Mouse (Mus musculus): Measurements from ENCODE around the gene Jam3. TPM values are rescaled to one million over a fixed set of nuclear protein-coding genes. Genes with fewer than 3 reads are reported as not detected.
A peak's percentile ranks its signal among the peaks of the same experiment; 100 is the strongest.

Gene Jam3
- polyA plus RNA-seq, 1 experiment from 2014 or later, result 133 TPM

GRCm38 (mm10) chr9:27185820-27186219, 30.6 kb upstream of the Jam3 start:
- H3K4me3 ChIP-seq, result no peak overlapping the region
- peaks cover 17% of the 10 kb centered on the region; the same call in 1 of the 2 replicates for H3K4me1 ChIP-seq (replicated peaks)
- H3K9me3 ChIP-seq, result no peaks in the 10 kb centered on the region
- no peaks in the 10 kb centered on the region for H3K27me3 ChIP-seq (ENCODE audit: insufficient read depth, poor library complexity, severe bottlenecking)
- H3K27ac ChIP-seq, result peak overlapping the region; percentile 35; the same call in 1 of the 2 replicates
- DNase-seq (ENCODE audit: low spot score), result no peak
- H3K36me3 ChIP-seq, result no peaks in the 10 kb centered on the region

GRCm38 (mm10) chr9:27182087-27182486, 26.9 kb upstream of the Jam3 start:
- DNase-seq (ENCODE audit: low spot score), result no peak
- H3K9me3 ChIP-seq, result no peaks in the 10 kb centered on the region
- WGBS, result 81% methylated on average over 5 of the region's 5 CpGs

GRCm38 (mm10) chr9:27180492-27180891, 25.3 kb upstream of the Jam3 start:
- no peak overlapping the region for H3K4me3 ChIP-seq
- no peak overlapping the region for H3K27ac ChIP-seq
- WGBS, result 64% methylated on average over 3 of the region's 3 CpGs
- DNase-seq (ENCODE audit: low spot score), result no peak
- H3K27me3 ChIP-seq (ENCODE audit: insufficient read depth, poor library complexity, severe bottlenecking), result no peaks in the 10 kb centered on the region
- no peaks in the 10 kb centered on the region for H3K36me3 ChIP-seq
- no peaks in the 10 kb centered on the region for H3K9me3 ChIP-seq
- H3K4me1 ChIP-seq (replicated peaks), result 0 out of 2 replicates have a peak, but pooled peaks cover under 1% of the 10 kb centered on the region

More at GRCm38 (mm10) chr9:27182087-27182486, 26.9 kb upstream of the Jam3 start:
- Histone ChIP-seq H3K36me3 (no peaks in the 10 kb centered on the region), H3K4me1 (replicated peaks) (peaks cover 9% of the 10 kb centered on the region; the same call in 1 of the 2 replicates), H3K27ac (no peak overlapping the region), H3K27me3 (ENCODE audit: insufficient read depth, poor library complexity, severe bottlenecking) (no peaks in the 10 kb centered on the region), H3K4me3 (no peak overlapping the region)

- no peaks in the 10 kb centered on the region for H3K9me3 ChIP-seq
- H3K27ac ChIP-seq, result no peak overlapping the region
- no peak for DNase-seq (ENCODE audit: low spot score)
- WGBS, result 74% methylated on average over 4 of the region's 4 CpGs
- H3K4me3 ChIP-seq, result no peak overlapping the region
- H3K36me3 ChIP-seq, result no peaks in the 10 kb centered on the region
- H3K4me1 ChIP-seq (replicated peaks), result no peaks in the 10 kb centered on the region; the same call in 1 of the 2 replicates
- H3K27me3 ChIP-seq (ENCODE audit: insufficient read depth, poor library complexity, severe bottlenecking), result no peaks in the 10 kb centered on the region
These were observed 23.7 kb upstream of the Jam3 start for GRCm38 (mm10) chr9:27178935-27179334.

GRCm38 (mm10) chr9:27176154-27176553, 20.9 kb upstream of the Jam3 start:
- H3K4me1 ChIP-seq (replicated peaks), result no peaks in the 10 kb centered on the region; the same call in 1 of the 2 replicates
- DNase-seq (ENCODE audit: low spot score), result peak; percentile 59
- H3K27me3 ChIP-seq (ENCODE audit: insufficient read depth, poor library complexity, severe bottlenecking), result no peaks in the 10 kb centered on the region
- H3K9me3 ChIP-seq, result no peaks in the 10 kb centered on the region
- peak overlapping the region; percentile 45; the same call in 1 of the 2 replicates for H3K27ac ChIP-seq
- H3K4me3 ChIP-seq, result no peak overlapping the region
- 2% methylated on average over 2 of the region's 2 CpGs for WGBS
- H3K36me3 ChIP-seq, result no peaks in the 10 kb centered on the region

- H3K4me3 ChIP-seq, result no peak overlapping the region
- no peaks in the 10 kb centered on the region for H3K36me3 ChIP-seq
- no peaks in the 10 kb centered on the region; the same call in 1 of the 2 replicates for H3K4me1 ChIP-seq (replicated peaks)
- DNase-seq (ENCODE audit: low spot score), result no peak
- H3K27ac ChIP-seq, result 0 out of 2 replicates have a peak overlapping the region, but pooled peaks have one; percentile 45
- no peaks in the 10 kb centered on the region for H3K9me3 ChIP-seq
- H3K27me3 ChIP-seq (ENCODE audit: insufficient read depth, poor library complexity, severe bottlenecking), result no peaks in the 10 kb centered on the region
- WGBS, result 90% methylated on average over 6 of the region's 6 CpGs
These were observed 20.5 kb upstream of the Jam3 start for GRCm38 (mm10) chr9:27175682-27176081.

- H3K27ac ChIP-seq, result no peak overlapping the region
- no peak overlapping the region for H3K4me3 ChIP-seq
- no peaks in the 10 kb centered on the region for H3K9me3 ChIP-seq
- no peaks in the 10 kb centered on the region for H3K27me3 ChIP-seq (ENCODE audit: insufficient read depth, poor library complexity, severe bottlenecking)
- no peak for DNase-seq (ENCODE audit: low spot score)
- no peaks in the 10 kb centered on the region; the same call in 1 of the 2 replicates for H3K4me1 ChIP-seq (replicated peaks)
- H3K36me3 ChIP-seq, result no peaks in the 10 kb centered on the region
- WGBS, result 88% methylated on average over 13 of the region's 13 CpGs
These were observed 20.0 kb upstream of the Jam3 start for GRCm38 (mm10) chr9:27175241-27175640.

GRCm38 (mm10) chr9:27174079-27174478, 18.9 kb upstream of the Jam3 start:
- H3K4me3 ChIP-seq, result no peak overlapping the region
- no peak for DNase-seq (ENCODE audit: low spot score)
- no peaks in the 10 kb centered on the region for H3K9me3 ChIP-seq
- 43% methylated on average over 5 of the region's 5 CpGs for WGBS
- H3K4me1 ChIP-seq (replicated peaks), result no peaks in the 10 kb centered on the region; the same call in 1 of the 2 replicates
- H3K27me3 ChIP-seq (ENCODE audit: insufficient read depth, poor library complexity, severe bottlenecking), result no peaks in the 10 kb centered on the region
- H3K36me3 ChIP-seq, result no peaks in the 10 kb centered on the region
- H3K27ac ChIP-seq, result no peak overlapping the region

GRCm38 (mm10) chr9:27173646-27174045, 18.4 kb upstream of the Jam3 start:
- Histone ChIP-seq H3K9me3 (no peaks in the 10 kb centered on the region), H3K36me3 (no peaks in the 10 kb centered on the region), H3K4me1 (replicated peaks) (no peaks in the 10 kb centered on the region; the same call in 1 of the 2 replicates), H3K27me3 (ENCODE audit: insufficient read depth, poor library complexity, severe bottlenecking) (no peaks in the 10 kb centered on the region), H3K27ac (no peak overlapping the region), H3K4me3 (no peak overlapping the region)
- no peak for DNase-seq (ENCODE audit: low spot score)
- 66% methylated on average over 2 of the region's 2 CpGs for WGBS

- no peak for DNase-seq (ENCODE audit: low spot score)
- 87% methylated on average over 6 of the region's 6 CpGs for WGBS
These were observed 17.6 kb upstream of the Jam3 start for GRCm38 (mm10) chr9:27172839-27173238.

GRCm38 (mm10) chr9:27170726-27171125, 15.5 kb upstream of the Jam3 start:
- Histone ChIP-seq H3K4me1 (replicated peaks) (peaks cover under 1% of the 10 kb centered on the region; the same call in 1 of the 2 replicates), H3K27me3 (ENCODE audit: insufficient read depth, poor library complexity, severe bottlenecking) (no peaks in the 10 kb centered on the region), H3K4me3 (no peak overlapping the region), H3K9me3 (no peaks in the 10 kb centered on the region), H3K36me3 (no peaks in the 10 kb centered on the region), H3K27ac (no peak overlapping the region)
- DNase-seq (ENCODE audit: low spot score), result no peak
- 76% methylated on average over 3 of the region's 3 CpGs for WGBS

More at GRCm38 (mm10) chr9:27172839-27173238, 17.6 kb upstream of the Jam3 start:
- Histone ChIP-seq H3K27ac (no peak overlapping the region), H3K36me3 (no peaks in the 10 kb centered on the region), H3K27me3 (ENCODE audit: insufficient read depth, poor library complexity, severe bottlenecking) (no peaks in the 10 kb centered on the region), H3K4me1 (replicated peaks) (no peaks in the 10 kb centered on the region; the same call in 1 of the 2 replicates), H3K9me3 (no peaks in the 10 kb centered on the region), H3K4me3 (no peak overlapping the region)

GRCm38 (mm10) chr9:27166981-27167380, 11.8 kb upstream of the Jam3 start:
- no peak for DNase-seq (ENCODE audit: low spot score)
- 84% methylated on average over 1 of the region's 1 CpGs for WGBS
- peaks cover 9% of the 10 kb centered on the region for H3K4me1 ChIP-seq (replicated peaks)
- no peaks in the 10 kb centered on the region for H3K36me3 ChIP-seq
- H3K27me3 ChIP-seq (ENCODE audit: insufficient read depth, poor library complexity, severe bottlenecking), result no peaks in the 10 kb centered on the region
- no peak overlapping the region for H3K4me3 ChIP-seq
- no peaks in the 10 kb centered on the region for H3K9me3 ChIP-seq
- no peak overlapping the region for H3K27ac ChIP-seq

- Histone ChIP-seq H3K9me3 (no peaks in the 10 kb centered on the region), H3K27me3 (ENCODE audit: insufficient read depth, poor library complexity, severe bottlenecking) (no peaks in the 10 kb centered on the region), H3K4me1 (replicated peaks) (peaks cover 9% of the 10 kb centered on the region), H3K4me3 (no peak overlapping the region), H3K36me3 (no peaks in the 10 kb centered on the region), H3K27ac (no peak overlapping the region)
- DNase-seq (ENCODE audit: low spot score), result no peak
- 76% methylated on average over 3 of the region's 3 CpGs for WGBS
These were observed 10.4 kb upstream of the Jam3 start for GRCm38 (mm10) chr9:27165596-27165995.

GRCm38 (mm10) chr9:27164957-27165356, 9.7 kb upstream of the Jam3 start:
- DNase-seq (ENCODE audit: low spot score), result no peak
- H3K9me3 ChIP-seq, result no peaks in the 10 kb centered on the region
- 26% methylated on average over 2 of the region's 2 CpGs for WGBS

More at GRCm38 (mm10) chr9:27164957-27165356, 9.7 kb upstream of the Jam3 start:
- Histone ChIP-seq H3K36me3 (no peaks in the 10 kb centered on the region), H3K27ac (0 out of 2 replicates have a peak overlapping the region, but pooled peaks have one; percentile 2), H3K4me3 (no peak overlapping the region), H3K4me1 (replicated peaks) (peaks cover 9% of the 10 kb centered on the region), H3K27me3 (ENCODE audit: insufficient read depth, poor library complexity, severe bottlenecking) (no peaks in the 10 kb centered on the region)

Data from hindbrain, embryonic 10.5 days (tissue).